Mouse (Mus musculus) kidney, postnatal 25 days (tissue): Measurements from ENCODE around the gene Sis.

Source experiments
- DNase-seq, 2 experiments: peaks; one replicate each; pipeline ENCODE4 v3.0.0; 2021; ENCODE audit warnings: mixed read lengths in 2 of 2

Gene Sis

GRCm38 (mm10) chr3:72967675-72968074 is at the start of gene Sis:
Gene Sis, minus strand, starts transcription at chr3:72967863.
- DNase-seq = no peak

GRCm38 (mm10) chr3:73006045-73006444 is 38.4 kb upstream of the Sis start:
- DNase-seq = no peak

- no peak for DNase-seq
These were observed 35.5 kb upstream of the Sis start for GRCm38 (mm10) chr3:73002933-73003696.

GRCm38 (mm10) chr3:72997517-72997916 is 29.9 kb upstream of the Sis start:
- DNase-seq = no peak

GRCm38 (mm10) chr3:72990992-72991391 is 23.3 kb upstream of the Sis start:
- no peak for DNase-seq

GRCm38 (mm10) chr3:72976602-72977001 is 8.9 kb upstream of the Sis start:
- no peak for DNase-seq

GRCm38 (mm10) chr3:72918919-72919526 is 48.6 kb downstream of the Sis start:
- DNase-seq = no peak

- no peak for DNase-seq
These were observed 85.2 kb downstream of the Sis start for GRCm38 (mm10) chr3:72882501-72882900.

GRCm38 (mm10) chr3:72868141-72868540 is 99.5 kb downstream of the Sis start:
- DNase-seq = no peak

- no peak for DNase-seq
These were observed 108.9 kb downstream of the Sis start for GRCm38 (mm10) chr3:72858738-72859137.

- no peak for DNase-seq
These were observed 112.3 kb downstream of the Sis start for GRCm38 (mm10) chr3:72855405-72855804.

- no peak for DNase-seq
These were observed 127.0 kb downstream of the Sis start for GRCm38 (mm10) chr3:72840641-72841040.
